Mouse (Mus musculus) kidney, postnatal 0 days (tissue): ENCODE measurements around the gene Ern1. TPM values are rescaled to one million over a fixed set of nuclear protein-coding genes. Genes with fewer than 3 reads are reported as not detected.

Experiments used
- ATAC-seq: fragments of 200-750 bp; cut with Nextera tagmentation; replicated peaks from 2 replicates; pipeline ENCODE4 v1.8.0; 2017; ENCODE audit warnings: low read depth, moderate number of reproducible peaks, moderate TSS enrichment, moderate library complexity; ENCODE audit not compliant: low FRiP score
- DNase-seq: peaks from one replicate; pipeline ENCODE4 v3.0.0-alpha.2; 2016; ENCODE audit warnings: low spot score
- H3K27ac ChIP-seq: fragments of 300-500 bp; sonication (generic); 2 replicates; pipeline ENCODE4 v1.5.1; 2014; ENCODE audit warnings: mild to moderate bottlenecking
- H3K27me3 ChIP-seq: fragments of 300-500 bp; sonication (generic); 2 replicates; pipeline ENCODE4 v1.6.1; 2014; ENCODE audit warnings: low read length, mixed read lengths; ENCODE audit not compliant: insufficient read depth
- H3K36me3 ChIP-seq: fragments of 300-500 bp; sonication (generic); 2 replicates; pipeline ENCODE4 v1.6.1; 2014; ENCODE audit warnings: low read length, mixed read lengths; ENCODE audit not compliant: insufficient read depth
- H3K4me1 ChIP-seq: fragments of 300-500 bp; sonication (generic); replicated peaks from 2 replicates; pipeline ENCODE4 v1.6.1; 2014; ENCODE audit warnings: antibody characterized with exemption, low read length, mixed read lengths; ENCODE audit not compliant: insufficient read depth
- H3K4me2 ChIP-seq: fragments of 300-500 bp; sonication (generic); 2 replicates; pipeline ENCODE4 v1.6.1; 2014; ENCODE audit warnings: mild to moderate bottlenecking, low read length, moderate library complexity, mixed read lengths
- H3K4me3 ChIP-seq: fragments of 300-500 bp; sonication (generic); replicated peaks from 2 replicates; pipeline ENCODE4 v1.5.1; 2014; ENCODE audit warnings: low read depth, low read length
- H3K9ac ChIP-seq: fragments of 300-500 bp; sonication (generic); 2 replicates; pipeline ENCODE4 v1.6.1; 2014; ENCODE audit warnings: low read depth, low read length
- H3K9me3 ChIP-seq: fragments of 300-500 bp; sonication (generic); replicated peaks from 2 replicates; pipeline ENCODE4 v1.6.1; 2016; ENCODE audit warnings: low read length, inconsistent platforms, mixed read lengths
- CTCF ChIP-seq: IDR thresholded peaks from 2 replicates; pipeline ENCODE4 v1.5.1; 2016; ENCODE audit warnings: antibody characterized with exemption, low read depth, mild to moderate bottlenecking, moderate library complexity
- WGBS: fragments of 180-500 bp; shearing (Covaris S2); extraction: QIAGEN DNeasy Blood & Tissue Kit; methylation state at CpG from one replicate; pipeline ENCODE4 v1.1.7; 2014; 5-methylcytosine and 5-hydroxymethylcytosine counted together
- polyA plus RNA-seq: library from polyadenylated mRNA; unstranded; fragments of >200 nt; fragmentation: Nextera tagmentation; extraction: Ambion mirVana; gene quantifications from 2 replicates; pipeline ENCODE4 v1.2.1, GENCODE M21; 2015

Gene Ern1
- polyA plus RNA-seq, 1 experiment from 2014 or later = 3.3 TPM

DNA sequence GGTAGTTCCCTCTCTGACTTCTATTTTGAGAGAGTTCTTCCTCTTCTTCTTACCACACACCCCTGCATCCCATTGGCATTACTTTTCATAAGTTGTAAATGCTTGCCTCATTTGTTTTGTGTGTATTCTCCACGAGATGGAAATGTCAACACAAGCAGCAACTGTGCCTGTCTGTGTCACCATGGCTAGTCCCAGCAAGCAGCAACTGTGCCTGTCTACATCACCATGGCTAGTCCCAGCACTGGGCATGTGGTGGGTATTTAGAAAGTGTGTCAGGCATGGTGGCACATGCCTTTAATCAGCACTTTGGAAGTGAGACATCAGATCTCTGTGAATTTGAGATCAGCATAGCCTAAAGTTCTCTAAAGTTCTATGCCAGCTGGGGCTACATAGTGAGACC, 133.5 kb downstream of the Ern1 start:
- no peak for TF ChIP-seq CTCF
- no peak for DNase-seq
- Histone ChIP-seq H3K9me3 (no peaks in the 10 kb centered on the region), H3K36me3 (no peaks in the 10 kb centered on the region), H3K4me2 (no peak overlapping the region), H3K4me3 (no peak overlapping the region), H3K9ac (no peak overlapping the region), H3K27me3 (no peaks in the 10 kb centered on the region), H3K27ac (no peak overlapping the region), H3K4me1 (0 out of 2 replicates have a peak, but pooled peaks cover 3% of the 10 kb centered on the region)
- 46% methylated on average over 1 of the region's 1 CpGs for WGBS
- ATAC-seq = no peak

DNA sequence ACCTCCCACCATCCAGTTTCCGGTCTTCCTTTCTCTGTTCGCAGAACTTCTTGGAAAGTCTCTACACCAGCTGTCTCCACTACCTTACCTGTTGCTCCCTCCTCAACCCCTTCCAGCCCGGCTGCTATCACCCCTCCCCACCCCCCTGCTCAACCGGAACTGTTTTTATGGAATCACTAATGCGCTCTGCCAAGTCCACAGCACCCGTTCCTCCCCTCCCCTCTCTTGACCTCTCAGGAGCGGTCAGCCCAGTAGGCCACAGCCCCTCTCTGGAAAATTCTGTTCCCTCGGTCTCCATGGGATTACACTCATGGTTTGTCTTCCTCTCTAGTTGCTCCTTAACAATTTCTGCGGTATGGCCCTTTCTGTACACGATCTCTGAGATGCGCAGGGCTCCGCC, 134.5 kb downstream of the Ern1 start, which contains the start of gene Scn4a:
Gene Scn4a (minus strand): TSS at position 101 of the 400 bp plus-strand sequence.
- ATAC-seq = no peak; the same call in 1 of the 2 replicates
- WGBS = 61% methylated on average over 12 of the region's 12 CpGs

GRCm38 (mm10) chr11:106351941-106352340, 135.7 kb downstream of the Ern1 start:
- Histone ChIP-seq H3K4me3 (no peak overlapping the region), H3K4me2 (no peak overlapping the region), H3K27ac (no peak overlapping the region), H3K9me3 (no peaks in the 10 kb centered on the region), H3K36me3 (no peaks in the 10 kb centered on the region), H3K4me1 (0 out of 2 replicates have a peak, but pooled peaks cover 3% of the 10 kb centered on the region), H3K27me3 (no peaks in the 10 kb centered on the region), H3K9ac (no peak overlapping the region)
- TF ChIP-seq CTCF = no peak
- DNase-seq (no peak), ATAC-seq (no peak)
- 80% methylated on average over 4 of the region's 4 CpGs for WGBS

More for the DNA sequence above, 134.5 kb downstream of the Ern1 start, which contains the start of gene Scn4a:
- no peak within 1 kb of the TSS for H3K4me3 ChIP-seq
- H3K9ac ChIP-seq = no peak within 1 kb of the TSS
- no peaks in the 10 kb centered on the region for H3K9me3 ChIP-seq
- DNase-seq = no peak
- H3K4me1 ChIP-seq = 0 out of 2 replicates have a peak, but pooled peaks cover 3% of the 10 kb centered on the region
- TF ChIP-seq CTCF = no peak
- H3K36me3 ChIP-seq = no peaks in the 10 kb centered on the region
- H3K27me3 ChIP-seq = no peaks in the 10 kb centered on the region
- no peak within 1 kb of the TSS for H3K27ac ChIP-seq
- H3K4me2 ChIP-seq = no peak within 1 kb of the TSS

DNA sequence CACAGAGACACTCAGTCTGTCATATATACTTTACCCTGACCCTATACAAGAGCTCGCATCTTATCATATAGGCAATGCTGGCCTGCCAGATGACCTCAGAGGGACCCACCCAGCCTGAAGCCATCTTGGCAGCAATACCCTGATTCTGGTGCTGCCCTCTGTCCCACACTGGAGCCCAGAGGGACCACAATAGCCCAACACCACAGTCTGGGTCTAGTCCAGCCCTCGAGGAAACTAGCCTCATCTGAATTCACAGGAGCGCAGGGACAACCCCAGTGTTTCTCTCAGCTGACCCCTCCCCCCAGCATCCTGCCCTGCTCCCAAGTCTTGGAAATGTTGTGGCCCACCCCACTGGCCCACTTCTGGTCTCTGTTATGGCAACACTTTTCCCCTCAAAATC, 136.4 kb downstream of the Ern1 start:
- 0 out of 2 replicates have a peak, but pooled peaks cover 3% of the 10 kb centered on the region for H3K4me1 ChIP-seq
- H3K36me3 ChIP-seq = no peaks in the 10 kb centered on the region
- DNase-seq (no peak), ATAC-seq (no peak)
- no peak overlapping the region for H3K9ac ChIP-seq
- H3K4me3 ChIP-seq = no peak overlapping the region
- no peak overlapping the region for H3K27ac ChIP-seq
- no peak for TF ChIP-seq CTCF
- no peaks in the 10 kb centered on the region for H3K9me3 ChIP-seq
- H3K27me3 ChIP-seq = no peaks in the 10 kb centered on the region
- H3K4me2 ChIP-seq = no peak overlapping the region
- 66% methylated on average over 3 of the region's 3 CpGs for WGBS

DNA sequence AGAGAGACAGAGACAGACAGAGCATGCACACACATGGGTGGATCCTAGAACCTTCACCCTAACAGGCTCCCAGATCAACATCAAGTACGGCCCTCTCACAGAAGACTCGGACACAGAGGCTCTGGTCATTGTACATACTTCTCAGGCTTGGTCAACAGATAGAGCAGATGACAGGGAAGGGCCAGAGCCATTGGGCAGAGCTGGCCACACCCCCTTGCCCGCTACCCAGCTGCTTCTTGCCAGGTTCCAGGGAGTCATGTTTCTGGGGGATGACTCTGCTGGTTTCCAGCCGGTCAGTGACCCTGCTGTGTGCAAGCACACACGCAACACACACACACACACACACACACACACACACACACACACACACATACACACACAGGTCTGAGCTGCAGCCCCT, 136.8 kb downstream of the Ern1 start:
- Histone ChIP-seq H3K9me3 (no peaks in the 10 kb centered on the region), H3K4me2 (no peak overlapping the region), H3K27me3 (no peaks in the 10 kb centered on the region), H3K36me3 (no peaks in the 10 kb centered on the region), H3K4me1 (0 out of 2 replicates have a peak, but pooled peaks cover 3% of the 10 kb centered on the region), H3K4me3 (no peak overlapping the region), H3K9ac (no peak overlapping the region), H3K27ac (no peak overlapping the region)
- peak; percentile 66; the same call in 1 of the 2 replicates for ATAC-seq
- WGBS = 32% methylated on average over 5 of the region's 5 CpGs
- no peak for TF ChIP-seq CTCF
- peak; percentile 63 for DNase-seq

GRCm38 (mm10) chr11:106349772-106350171, 137.9 kb downstream of the Ern1 start:
- Histone ChIP-seq H3K4me3 (no peak overlapping the region), H3K27me3 (no peaks in the 10 kb centered on the region), H3K9me3 (no peaks in the 10 kb centered on the region), H3K36me3 (no peaks in the 10 kb centered on the region), H3K4me2 (no peak overlapping the region), H3K4me1 (no peaks in the 10 kb centered on the region), H3K27ac (no peak overlapping the region), H3K9ac (no peak overlapping the region)
- WGBS = 84% methylated on average over 6 of the region's 6 CpGs
- no peak for DNase-seq
- no peak for TF ChIP-seq CTCF
- ATAC-seq = no peak

GRCm38 (mm10) chr11:106344910-106345309, 142.7 kb downstream of the Ern1 start:
- H3K36me3 ChIP-seq = no peaks in the 10 kb centered on the region
- H3K4me2 ChIP-seq = no peak overlapping the region
- TF ChIP-seq CTCF = no peak
- DNase-seq (no peak), ATAC-seq (no peak)
- H3K27ac ChIP-seq = no peak overlapping the region
- no peaks in the 10 kb centered on the region for H3K4me1 ChIP-seq
- no peak overlapping the region for H3K9ac ChIP-seq
- WGBS = 32% methylated on average over 6 of the region's 6 CpGs
- H3K4me3 ChIP-seq = no peak overlapping the region
- no peaks in the 10 kb centered on the region for H3K27me3 ChIP-seq
- no peaks in the 10 kb centered on the region for H3K9me3 ChIP-seq

Other genes starting within 250 kb of the Ern1 start
- 40.6 and 45.1 TPM in 2 replicates for gene Ftsj3, start 231.8 kb downstream of the Ern1 start, polyA plus RNA-seq
- 223 and 251 TPM in 2 replicates for gene Psmc5, start 231.7 kb downstream of the Ern1 start, polyA plus RNA-seq
- 42.7 and 44.6 TPM in 2 replicates for gene Smarcd2, start 214.9 kb downstream of the Ern1 start, polyA plus RNA-seq
- gene Tcam1, start 211.2 kb downstream of the Ern1 start, polyA plus RNA-seq = 0.49 and 0.59 TPM in 2 replicates
- not detected in 2 replicates for gene Gh, start 186.0 kb downstream of the Ern1 start, polyA plus RNA-seq
- gene Cd79b, start 173.1 kb downstream of the Ern1 start, polyA plus RNA-seq = 7.7 and 7.8 TPM in 2 replicates
- gene Scn4a, start 134.6 kb downstream of the Ern1 start, polyA plus RNA-seq = 0.22 and 0.37 TPM in 2 replicates
- 0.15 and 0.24 TPM in 2 replicates for gene Prr29, start 122.4 kb downstream of the Ern1 start, polyA plus RNA-seq
- gene Icam2, start 99.8 kb downstream of the Ern1 start, polyA plus RNA-seq = 62.5 and 63.3 TPM in 2 replicates
- 8.4 and 9.0 TPM in 2 replicates for gene Tex2, start 125.6 kb upstream of the Ern1 start, polyA plus RNA-seq